In genomic region chr7:49751148-49751547, GRCm38 (mm10) we compare ENCODE assay signal across 9 mouse cellular contexts. TPM values are rescaled to one million over a fixed set of nuclear protein-coding genes. Genes with fewer than 3 reads are reported as not detected.
DNase-seq lines count a peak whose midpoint lies in the region; ATAC-seq lines count a peak whose summit lies in the region.
"Had no signal": no experiment of that assay in that cellular context is flagged by ENCODE, and none has a peak within 500 bp of the region (broad histone marks: within the 10 kb centered on the region; RNA-seq: fewer than 3 reads in every experiment).

No protein-coding gene starts in this region.

- WGBS in limb, embryonic 11.5 days: 9% methylated on average over 4 of the region's 4 CpGs
- WGBS in limb, embryonic 10.5 days: 9% methylated on average over 4 of the region's 4 CpGs
- 5% methylated on average over 4 of the region's 4 CpGs for WGBS in forebrain, embryonic 16.5 days

- H3K27me3 ChIP-seq in limb, embryonic 11.5 days (ENCODE audit: control insufficient read depth, insufficient read depth, low read length): peaks cover 8% of the 10 kb centered on the region; the same call in 1 of the 2 replicates
- peaks cover 40% of the 10 kb centered on the region for H3K27me3 ChIP-seq in limb, embryonic 10.5 days (ENCODE audit: low read depth, poor library complexity, severe bottlenecking)
- H3K27me3 ChIP-seq in forebrain, embryonic 16.5 days (replicated peaks; ENCODE audit: control insufficient read depth, insufficient read depth, low read length): peaks cover 39% of the 10 kb centered on the region

- ATAC-seq in limb, embryonic 11.5 days (ENCODE audit: insufficient number of reproducible peaks, low FRiP score, low TSS enrichment, low read depth): no peak
- 0 out of 2 replicates have a peak, but pooled peaks have one; percentile 26 for ATAC-seq in forebrain, embryonic 16.5 days

- no peak overlapping the region for H3K9ac ChIP-seq in limb, embryonic 11.5 days (ENCODE audit: low read length)
- no peak overlapping the region for H3K9ac ChIP-seq in forebrain, embryonic 16.5 days (replicated peaks; ENCODE audit: low read depth, low read length)

- H3K9me3 ChIP-seq in limb, embryonic 11.5 days (ENCODE audit: control insufficient read depth, low read length): no peaks in the 10 kb centered on the region
- no peaks in the 10 kb centered on the region for H3K9me3 ChIP-seq in limb, embryonic 10.5 days (replicated peaks)
- H3K9me3 ChIP-seq in forebrain, embryonic 16.5 days (ENCODE audit: control insufficient read depth, low read length): no peaks in the 10 kb centered on the region
- H3K9me3 ChIP-seq: megakaryocyte, embryonic 14.5 days had no signal

- no peak overlapping the region for H3K4me3 ChIP-seq in limb, embryonic 11.5 days (ENCODE audit: low read depth, low read length)
- H3K4me3 ChIP-seq in limb, embryonic 10.5 days: no peak overlapping the region
- no peak overlapping the region for H3K4me3 ChIP-seq in forebrain, embryonic 16.5 days (replicated peaks; ENCODE audit: low read length)
- H3K4me3 ChIP-seq: megakaryocyte, embryonic 14.5 days had no signal

- H3K27ac ChIP-seq in limb, embryonic 11.5 days (replicated peaks; ENCODE audit: low read depth, low read length): no peak overlapping the region
- H3K27ac ChIP-seq in limb, embryonic 10.5 days: no peak overlapping the region
- no peak overlapping the region for H3K27ac ChIP-seq in forebrain, embryonic 16.5 days (ENCODE audit: low read length)

- no peaks in the 10 kb centered on the region for H3K4me1 ChIP-seq in limb, embryonic 11.5 days (ENCODE audit: control insufficient read depth, insufficient read depth, low read length)
- peaks cover 4% of the 10 kb centered on the region; the same call in 1 of the 2 replicates for H3K4me1 ChIP-seq in limb, embryonic 10.5 days
- H3K4me1 ChIP-seq in forebrain, embryonic 16.5 days (replicated peaks; ENCODE audit: control insufficient read depth, insufficient read depth, low read length): no peaks in the 10 kb centered on the region

- H3K36me3 ChIP-seq in limb, embryonic 11.5 days (ENCODE audit: control insufficient read depth, insufficient read depth, low read length): no peaks in the 10 kb centered on the region
- H3K36me3 ChIP-seq in limb, embryonic 10.5 days: no peaks in the 10 kb centered on the region
- no peaks in the 10 kb centered on the region for H3K36me3 ChIP-seq in forebrain, embryonic 16.5 days (ENCODE audit: control insufficient read depth, insufficient read depth)

- no peak overlapping the region for H3K4me2 ChIP-seq in limb, embryonic 11.5 days (ENCODE audit: low read depth, severe bottlenecking)
- H3K4me2 ChIP-seq in forebrain, embryonic 16.5 days (ENCODE audit: low read length): no peak overlapping the region

- peak; percentile 14 for DNase-seq in adrenal gland, postnatal 25 days
- no peak for DNase-seq in adrenal gland, adult 8-10 months
- DNase-seq in limb, embryonic 11.5 days (ENCODE audit: low spot score): peak; percentile 42
- DNase-seq in limb, embryonic 10.5 days (ENCODE audit: low spot score): no peak
- peak; percentile 57 for DNase-seq in R1 (ENCODE audit: low read depth, low spot score)
- peak; percentile 31 for DNase-seq in lung, postnatal 14 days
- no peak for DNase-seq in urinary bladder, postnatal 36 days (ENCODE audit: low spot score in 2 of 2)

RNA-seq across cellular contexts. Expression of gene Htatip2, which starts 7.8 kb away (rescaled TPM):
- 36.6 and 42.5 TPM in 2 replicates for total RNA-seq in adrenal gland, postnatal 25 days (2021)
- total RNA-seq in adrenal gland, adult 8-10 months (2022): 10 to 100 TPM; 47.5 to 55.6 (median 50.7) TPM
- polyA plus RNA-seq in limb, embryonic 11.5 days (2014; fragmentation: Nextera tagmentation; extraction: Ambion mirVana): 2.5 and 3.8 TPM in 2 replicates
- polyA plus RNA-seq in limb, embryonic 10.5 days (2016; fragmentation: Nextera tagmentation; extraction: Ambion mirVana): 2.7 and 4.1 TPM in 2 replicates
- polyA plus RNA-seq in forebrain, embryonic 16.5 days (2015; fragmentation: Nextera tagmentation; extraction: Ambion mirVana): 2.5 and 2.8 TPM in 2 replicates

RNA-seq across cellular contexts. Expression of gene Prmt3, which starts 27.0 kb away (rescaled TPM):
- 34.1 and 38.4 TPM in 2 replicates for total RNA-seq in adrenal gland, postnatal 25 days (2021)
- total RNA-seq in adrenal gland, adult 8-10 months (2022): 10 to 100 TPM; 35.2 to 53.3 (median 42.3) TPM
- 51.8 and 54.4 TPM in 2 replicates for polyA plus RNA-seq in limb, embryonic 11.5 days (2014; fragmentation: Nextera tagmentation; extraction: Ambion mirVana)
- polyA plus RNA-seq in limb, embryonic 10.5 days (2016; fragmentation: Nextera tagmentation; extraction: Ambion mirVana): 61.2 and 67.7 TPM in 2 replicates
- 54.5 and 56.0 TPM in 2 replicates for polyA plus RNA-seq in forebrain, embryonic 16.5 days (2015; fragmentation: Nextera tagmentation; extraction: Ambion mirVana)

Comparison
In these comparisons a context has a peak if more than half of its experiments do, and no peak if none do; other contexts are left out.
1. DNase-seq: peak in adrenal gland, postnatal 25 days (single experiment), limb, embryonic 11.5 days (single experiment), R1 (single experiment) and lung, postnatal 14 days (single experiment); none in adrenal gland, adult 8-10 months (single experiment), limb, embryonic 10.5 days (single experiment) and urinary bladder, postnatal 36 days (0 of 2).